Mouse (Mus musculus) central nervous system, embryonic 14 days (tissue): ENCODE data around the gene Pfdn6. TPM values are rescaled to one million over a fixed set of nuclear protein-coding genes. Genes with fewer than 3 reads are reported as not detected.

Experiments
- polyA plus RNA-seq: library from polyadenylated mRNA; depleted of rRNA; stranded (reverse); fragments of >200 nt; gene quantifications from 2 replicates; pipeline ENCODE4 v1.2.3, GENCODE M21; 2012; rRNA removed

The Pfdn6 gene
- polyA plus RNA-seq: 113 and 115 TPM in 2 replicates

GRCm38 (mm10) chr17:33940206-33940805 lies at the start of gene Pfdn6, which contains the start of gene Wdr46:
Gene Pfdn6, minus strand, starts transcription at chr17:33940343.
Gene Wdr46, plus strand, starts transcription at chr17:33940660.

GRCm38 (mm10) chr17:33955555-33956214 lies 15.5 kb upstream of the Pfdn6 start, which contains the start of the genes Vps52 and Rps18:
Gene Vps52, plus strand, starts transcription at chr17:33955812.
Gene Rps18, minus strand, starts transcription at chr17:33956001.

GRCm38 (mm10) chr17:33951021-33951946 lies 11.1 kb upstream of the Pfdn6 start, which contains the start of gene B3galt4:
Gene B3galt4, minus strand, starts transcription at chr17:33951488.

GRCm38 (mm10) chr17:33929371-33930279 lies 10.5 kb downstream of the Pfdn6 start, which contains the start of gene Rgl2:
Gene Rgl2, plus strand, starts transcription at chr17:33929543.

GRCm38 (mm10) chr17:33915671-33916250 lies 24.4 kb downstream of the Pfdn6 start, which contains the start of the genes Tapbp and Zbtb22:
Gene Tapbp, plus strand, starts transcription at chr17:33915899.
Gene Zbtb22, plus strand, starts transcription at chr17:33915904.

GRCm38 (mm10) chr17:33909077-33909868 lies 30.9 kb downstream of the Pfdn6 start, which contains the start of gene Daxx:
Gene Daxx, plus strand, starts transcription at chr17:33909414.

GRCm38 (mm10) chr17:33904835-33905234 lies 35.3 kb downstream of the Pfdn6 start, which contains the start of gene Platr17:
Gene Platr17, plus strand, starts transcription at chr17:33905135.

GRCm38 (mm10) chr17:33890533-33891059 lies 49.5 kb downstream of the Pfdn6 start, which contains the start of gene Kifc1:
Gene Kifc1, minus strand, starts transcription at chr17:33890661.

Other genes starting within 250 kb of the Pfdn6 start
- gene March2, start 221.7 kb downstream of the Pfdn6 start, polyA plus RNA-seq: 54.7 and 54.9 TPM in 2 replicates
- gene Rab11b, start 179.8 kb downstream of the Pfdn6 start, polyA plus RNA-seq: 492 and 498 TPM in 2 replicates
- 8.6 and 13.8 TPM in 2 replicates for gene Angptl4, start 158.5 kb downstream of the Pfdn6 start, polyA plus RNA-seq
- 60.8 and 64.1 TPM in 2 replicates for gene Kank3, start 129.8 kb downstream of the Pfdn6 start, polyA plus RNA-seq
- gene Rps28, start 115.8 kb downstream of the Pfdn6 start, polyA plus RNA-seq: 1,052 and 1,113 TPM in 2 replicates
- 340 and 356 TPM in 2 replicates for gene Ndufa7, start 115.8 kb downstream of the Pfdn6 start, polyA plus RNA-seq
- gene Cd320, start 97.3 kb downstream of the Pfdn6 start, polyA plus RNA-seq: 41.3 and 46.5 TPM in 2 replicates
- not detected in 2 replicates for gene Gm7029, start 66.5 kb downstream of the Pfdn6 start, polyA plus RNA-seq
- gene Kifc1, start 49.7 kb downstream of the Pfdn6 start, polyA plus RNA-seq: 32.6 and 40.9 TPM in 2 replicates
- gene Platr17, start 35.2 kb downstream of the Pfdn6 start, polyA plus RNA-seq: 0.25 and 0.29 TPM in 2 replicates
- gene Daxx, start 30.9 kb downstream of the Pfdn6 start, polyA plus RNA-seq: 46.3 and 50.1 TPM in 2 replicates
- gene Tapbp, start 24.4 kb downstream of the Pfdn6 start, polyA plus RNA-seq: 13.9 and 20.8 TPM in 2 replicates
- 34.5 and 40.6 TPM in 2 replicates for gene Zbtb22, start 24.4 kb downstream of the Pfdn6 start, polyA plus RNA-seq
- 230 and 252 TPM in 2 replicates for gene Rgl2, start 10.8 kb downstream of the Pfdn6 start, polyA plus RNA-seq
- 27.4 and 27.8 TPM in 2 replicates for gene Wdr46, start 317 bp upstream of the Pfdn6 start, polyA plus RNA-seq
- 9.3 and 9.5 TPM in 2 replicates for gene B3galt4, start 11.1 kb upstream of the Pfdn6 start, polyA plus RNA-seq
- gene Vps52, start 15.5 kb upstream of the Pfdn6 start, polyA plus RNA-seq: 63.4 and 64.7 TPM in 2 replicates
- gene Rps18, start 15.7 kb upstream of the Pfdn6 start, polyA plus RNA-seq: 1,006 and 1,081 TPM in 2 replicates
- gene H2-K1, start 60.0 kb upstream of the Pfdn6 start, polyA plus RNA-seq: 27.6 and 29.7 TPM in 2 replicates
- 62.7 and 65.1 TPM in 2 replicates for gene Ring1, start 84.3 kb upstream of the Pfdn6 start, polyA plus RNA-seq
- 115 and 118 TPM in 2 replicates for gene H2-Ke6, start 87.7 kb upstream of the Pfdn6 start, polyA plus RNA-seq
- gene Slc39a7, start 91.3 kb upstream of the Pfdn6 start, polyA plus RNA-seq: 113 and 136 TPM in 2 replicates
- gene Rxrb, start 91.5 kb upstream of the Pfdn6 start, polyA plus RNA-seq: 88.3 and 91.0 TPM in 2 replicates
- 13.9 and 70.2 TPM in 2 replicates for gene Col11a2, start 99.1 kb upstream of the Pfdn6 start, polyA plus RNA-seq
- 0.15 and 0.29 TPM in 2 replicates for gene H2-Oa, start 152.0 kb upstream of the Pfdn6 start, polyA plus RNA-seq
- gene H2-DMa, start 179.2 kb upstream of the Pfdn6 start, polyA plus RNA-seq: 10.2 and 10.5 TPM in 2 replicates
- gene Brd2, start 182.3 kb upstream of the Pfdn6 start, polyA plus RNA-seq: 206 and 231 TPM in 2 replicates
- gene H2-DMb2, start 203.0 kb upstream of the Pfdn6 start, polyA plus RNA-seq: 0.15 and 0.29 TPM in 2 replicates
- 1.0 and 1.9 TPM in 2 replicates for gene H2-DMb1, start 212.7 kb upstream of the Pfdn6 start, polyA plus RNA-seq
- 2.8 and 4.5 TPM in 2 replicates for gene Tap1, start 247.2 kb upstream of the Pfdn6 start, polyA plus RNA-seq
- 1.8 and 2.6 TPM in 2 replicates for gene Psmb9, start 247.4 kb upstream of the Pfdn6 start, polyA plus RNA-seq